Mouse (Mus musculus): ENCODE results near the gene Sipa1l3.

Gene Sipa1l3

GRCm38 (mm10) chr7:29306108-29306507 is 212.3 kb downstream of the Sipa1l3 start:
- DNase-seq (ENCODE audit: low read depth, low spot score) = no peak

GRCm38 (mm10) chr7:29305263-29305988 is 213.0 kb downstream of the Sipa1l3 start:
- DNase-seq (ENCODE audit: low read depth, low spot score) = no peak

DNA sequence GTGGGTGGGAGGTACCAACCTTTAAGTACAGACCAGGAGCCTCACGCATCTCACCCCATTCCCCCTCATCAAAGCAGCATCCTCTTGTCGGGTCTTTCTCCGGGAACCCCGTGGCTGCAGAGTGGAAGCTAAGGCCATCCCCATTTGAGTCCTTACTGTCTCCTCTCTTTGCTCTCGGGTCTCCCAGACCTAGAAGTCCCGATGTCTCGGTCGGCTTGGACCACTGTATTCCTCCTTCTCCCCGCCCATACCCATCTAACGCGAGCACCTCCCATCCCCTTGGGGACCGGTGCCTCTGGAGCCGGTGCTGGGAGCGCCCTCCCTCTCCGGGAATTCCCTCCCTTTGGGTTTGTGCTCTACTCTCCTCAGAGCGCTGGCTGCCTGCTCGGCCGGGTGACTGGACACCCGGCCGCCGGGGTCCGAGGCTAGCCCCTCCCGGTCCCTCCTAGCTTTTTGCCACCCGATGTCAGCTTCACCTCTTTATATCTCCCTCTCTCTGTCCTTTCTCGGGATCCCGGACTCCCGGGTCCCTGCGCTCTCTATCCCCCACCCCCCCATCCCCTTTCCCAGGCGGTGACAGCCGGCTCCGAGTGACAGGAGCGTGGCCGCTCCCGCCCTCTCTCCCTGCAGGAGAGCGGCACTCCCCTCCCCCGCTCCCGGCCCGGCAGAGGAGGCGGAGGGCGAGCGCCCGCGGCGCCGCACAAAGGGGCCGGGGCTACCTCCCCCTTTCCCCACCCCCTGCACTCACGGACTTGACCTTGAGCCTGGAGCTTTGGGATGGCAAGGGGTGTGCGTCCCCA is 213.8 kb downstream of the Sipa1l3 start:
- no peak for DNase-seq (ENCODE audit: low read depth, low spot score)

- DNase-seq (ENCODE audit: low read depth, low spot score) = no peak
Measured at GRCm38 (mm10) chr7:29303738-29304462, 214.5 kb downstream of the Sipa1l3 start, which contains the start of gene Dpf1. TSS of gene Dpf1 (plus strand) at chr7:29303951.

DNA sequence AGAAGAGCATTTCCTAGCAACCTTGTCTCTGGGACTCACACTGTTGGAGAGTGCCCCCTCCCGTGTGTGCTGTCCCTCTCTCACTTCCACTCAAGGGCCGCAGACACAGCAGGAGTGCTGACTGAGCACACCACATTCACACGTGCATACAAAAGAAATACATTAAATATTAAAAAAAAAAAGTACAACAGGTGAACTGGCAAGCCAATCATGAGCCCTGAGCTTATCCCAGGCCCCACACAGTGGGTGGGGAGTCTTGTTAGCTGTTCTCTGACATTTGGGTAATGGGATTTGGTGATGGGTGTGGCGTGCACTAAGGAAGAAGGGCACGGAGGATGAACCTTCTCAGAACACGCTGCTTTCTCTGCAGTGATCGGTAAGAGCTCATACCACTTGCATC is 215.8 kb downstream of the Sipa1l3 start:
- no peak for DNase-seq (ENCODE audit: low read depth, low spot score)

GRCm38 (mm10) chr7:29301127-29301566 is 217.3 kb downstream of the Sipa1l3 start:
- no peak for DNase-seq (ENCODE audit: low read depth, low spot score)

GRCm38 (mm10) chr7:29296998-29297397 is 221.4 kb downstream of the Sipa1l3 start:
- no peak for DNase-seq (ENCODE audit: low read depth, low spot score)

DNA sequence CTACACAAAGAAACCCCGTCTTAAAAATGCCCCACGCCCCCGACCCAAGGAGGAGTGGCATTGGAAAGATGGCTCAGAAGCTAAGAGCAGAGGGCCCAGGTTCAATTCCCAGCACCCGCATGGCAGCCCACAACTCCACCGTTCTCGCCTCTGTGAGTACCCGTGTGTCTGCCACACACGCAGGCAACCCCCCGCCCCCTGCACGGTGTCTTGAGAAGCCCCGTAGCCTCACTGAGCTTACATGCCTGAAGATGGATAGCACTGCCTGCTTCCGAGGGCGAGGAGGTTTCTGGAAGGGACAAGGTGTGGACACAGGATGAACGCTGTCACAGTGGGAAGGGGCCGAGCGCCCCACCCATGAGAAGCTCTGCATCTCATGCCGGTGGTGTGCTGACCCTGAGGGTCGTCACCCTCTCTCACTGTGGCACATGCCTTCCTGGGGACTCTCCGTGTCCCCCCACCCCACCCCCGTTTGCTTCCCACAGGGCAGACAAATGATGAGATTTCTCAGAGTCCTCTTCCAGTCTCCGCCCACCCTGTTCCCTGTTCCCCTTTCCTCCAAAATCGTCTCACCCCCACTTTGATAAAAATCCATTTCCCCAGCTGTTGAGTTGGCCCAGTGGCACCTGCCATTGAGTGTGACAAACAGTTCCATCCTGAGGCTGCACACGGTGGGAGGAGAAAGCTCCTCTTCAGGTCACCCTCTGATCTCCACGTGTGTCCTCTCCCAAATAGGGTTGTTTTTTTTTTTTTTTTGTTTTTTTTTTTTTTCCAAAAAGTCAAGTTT is 222.4 kb downstream of the Sipa1l3 start:
- DNase-seq (ENCODE audit: low read depth, low spot score) = no peak

GRCm38 (mm10) chr7:29294111-29294761 is 224.2 kb downstream of the Sipa1l3 start:
- DNase-seq (ENCODE audit: low read depth, low spot score) = no peak

- DNase-seq (ENCODE audit: low read depth, low spot score) = no peak
Measured at GRCm38 (mm10) chr7:29293131-29294065, 225.0 kb downstream of the Sipa1l3 start.

- no peak for DNase-seq (ENCODE audit: low read depth, low spot score)
Measured at GRCm38 (mm10) chr7:29292458-29293098, 225.9 kb downstream of the Sipa1l3 start.

GRCm38 (mm10) chr7:29291616-29292457 is 226.6 kb downstream of the Sipa1l3 start:
- DNase-seq (ENCODE audit: low read depth, low spot score) = no peak

GRCm38 (mm10) chr7:29290691-29291485 is 227.6 kb downstream of the Sipa1l3 start:
- no peak for DNase-seq (ENCODE audit: low read depth, low spot score)

DNA sequence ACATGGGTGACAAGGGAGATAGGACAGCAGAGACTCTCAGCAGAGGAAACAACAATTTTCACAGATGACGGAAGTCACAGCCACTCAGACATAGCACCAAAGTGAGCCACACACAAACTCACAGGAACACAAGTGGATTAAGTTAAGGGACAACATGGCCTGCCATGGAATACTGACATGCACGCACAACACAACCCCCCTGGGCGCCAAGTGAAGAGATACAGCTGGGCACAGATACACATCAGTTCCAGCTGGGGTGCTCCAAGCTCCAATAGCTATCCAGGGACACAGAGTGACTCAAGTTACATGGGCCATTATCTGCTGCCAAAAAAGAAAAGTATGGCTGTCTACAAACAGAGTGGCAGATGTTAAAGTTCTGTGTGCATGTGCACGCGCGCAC is 228.6 kb downstream of the Sipa1l3 start:
- no peak for DNase-seq (ENCODE audit: low read depth, low spot score)

GRCm38 (mm10) chr7:29288942-29289638 is 229.4 kb downstream of the Sipa1l3 start, which contains the start of gene Ppp1r14a:
TSS of gene Ppp1r14a (plus strand) at chr7:29289308.
- DNase-seq (ENCODE audit: low read depth, low spot score) = no peak

- DNase-seq (ENCODE audit: low read depth, low spot score) = no peak
Measured at GRCm38 (mm10) chr7:29288079-29288478, 230.4 kb downstream of the Sipa1l3 start.

DNA sequence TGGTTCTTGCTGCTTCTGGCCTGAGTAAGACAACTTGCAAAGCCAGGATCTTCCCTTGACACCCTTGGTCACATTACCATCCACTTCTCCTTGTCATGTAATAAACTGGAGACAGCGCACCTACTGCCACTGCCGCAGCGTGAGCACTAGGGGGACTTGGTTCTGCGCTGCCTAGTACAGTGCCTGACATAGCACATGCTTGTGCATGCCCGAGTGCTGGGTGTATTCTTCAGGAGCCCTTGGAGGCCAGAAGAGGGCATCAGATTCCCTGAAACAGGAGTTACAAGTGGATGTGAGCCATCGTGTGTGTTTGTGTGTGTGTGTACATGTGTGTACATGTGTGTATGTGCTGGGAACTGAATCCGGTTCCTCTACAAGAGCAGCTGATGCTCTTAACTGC is 231.0 kb downstream of the Sipa1l3 start:
- DNase-seq (ENCODE audit: low read depth, low spot score) = no peak
